Mouse (Mus musculus) embryonic fibroblast, embryonic 13.5 days (primary cell): ENCODE measurements around the gene Stxbp6. TPM values are rescaled to one million over a fixed set of nuclear protein-coding genes. Genes with fewer than 3 reads are reported as not detected.

Experiments used
- H3K27ac ChIP-seq: 2 replicates; pipeline ENCODE4 v1.5.1; 2012; ENCODE audit warnings: low read length, control low read depth, inconsistent platforms; ENCODE audit not compliant: insufficient read depth
- H3K4me1 ChIP-seq: 2 replicates; pipeline ENCODE4 v1.6.1; 2011; ENCODE audit warnings: low read length; ENCODE audit not compliant: control insufficient read depth, insufficient read depth
- H3K4me3 ChIP-seq: 2 replicates; pipeline ENCODE4 v1.5.1; 2011; ENCODE audit warnings: mild to moderate bottlenecking, control low read depth, low read length; ENCODE audit not compliant: insufficient read depth
- CTCF ChIP-seq: IDR thresholded peaks from 2 replicates; pipeline ENCODE4 v1.5.1; 2011; ENCODE audit warnings: mild to moderate bottlenecking, control low read depth, low read length, moderate library complexity, borderline replicate concordance; ENCODE audit not compliant: insufficient read depth
- POLR2A ChIP-seq: IDR thresholded peaks from 2 replicates; pipeline ENCODE4 v1.6.1; 2011; ENCODE audit warnings: low read depth, mild to moderate bottlenecking, control low read depth, low read length, moderate library complexity
- polyA plus RNA-seq: library from polyadenylated mRNA; stranded (reverse); fragments of >200 nt; gene quantifications from 2 replicates; pipeline ENCODE4 v1.2.4, GENCODE M21; 2011; ENCODE audit warnings: low read depth; ENCODE audit not compliant: missing spikeins, insufficient read length

The Stxbp6 gene
- polyA plus RNA-seq, 1 experiment = 5.8 TPM

DNA sequence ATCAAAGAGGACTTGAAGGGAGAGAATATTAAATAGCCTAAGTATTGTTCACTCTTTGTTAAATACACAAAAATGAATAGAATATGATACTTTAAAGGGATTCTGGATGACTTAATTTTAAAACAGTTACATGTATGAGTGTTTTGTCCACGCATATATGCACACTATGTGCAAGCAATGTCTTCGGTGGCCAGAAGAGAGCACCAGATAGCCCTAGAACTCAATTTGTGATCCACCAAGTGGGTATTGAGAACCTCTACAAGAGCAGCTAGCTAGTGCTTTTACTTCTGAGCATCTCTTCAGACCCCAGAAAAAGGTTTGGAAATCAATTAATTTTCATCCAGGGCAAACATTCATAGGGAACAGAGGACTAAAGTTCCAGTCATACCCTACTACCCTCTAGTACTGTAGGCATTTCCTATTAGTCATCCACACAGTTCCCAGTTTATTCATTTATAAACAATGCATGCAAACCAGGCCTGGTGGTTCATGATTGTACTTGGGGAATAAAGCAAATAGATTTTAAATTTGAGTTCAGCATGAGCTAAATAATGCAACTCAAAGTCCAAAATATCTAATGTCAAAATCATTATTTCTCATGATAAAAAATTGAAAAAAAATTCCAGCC, 64.4 kb downstream of the Stxbp6 start:
- Histone ChIP-seq H3K4me3 (no peak overlapping the region), H3K4me1 (peaks cover 6% of the 10 kb centered on the region), H3K27ac (peak overlapping the region; percentile 44; the same call in 1 of the 2 replicates)
- TF ChIP-seq CTCF = no peak
- TF ChIP-seq POLR2A = no peak

GRCm38 (mm10) chr12:45006569-45006968, 67.9 kb downstream of the Stxbp6 start:
- Histone ChIP-seq H3K27ac (no peak overlapping the region), H3K4me1 (no peaks in the 10 kb centered on the region; the same call in 1 of the 2 replicates), H3K4me3 (no peak overlapping the region)
- TF ChIP-seq CTCF = no peak
- TF ChIP-seq POLR2A = no peak

DNA sequence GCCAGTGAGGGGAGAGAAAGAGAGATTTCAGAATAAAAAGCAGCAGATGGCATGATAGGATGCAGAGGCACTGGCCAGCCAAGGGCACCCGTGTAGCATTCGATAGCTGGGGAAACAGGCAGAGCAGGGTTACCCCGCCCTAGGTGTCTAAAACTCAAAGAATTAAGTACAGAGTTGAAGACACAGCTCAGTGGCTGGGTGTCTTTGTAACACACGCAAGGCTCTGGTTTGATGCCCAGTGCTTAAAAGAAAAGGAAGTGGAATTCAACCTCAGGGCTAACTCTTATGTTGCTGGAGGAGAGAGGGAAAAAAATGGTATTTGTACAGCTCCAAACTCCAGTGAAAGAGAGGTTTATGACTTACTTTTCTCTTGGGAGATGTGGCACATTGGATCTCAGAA, 68.5 kb downstream of the Stxbp6 start:
- Histone ChIP-seq H3K4me1 (no peaks in the 10 kb centered on the region; the same call in 1 of the 2 replicates), H3K4me3 (no peak overlapping the region), H3K27ac (no peak overlapping the region)
- no peak for TF ChIP-seq POLR2A
- TF ChIP-seq CTCF = no peak

- H3K4me1 ChIP-seq = no peaks in the 10 kb centered on the region
- no peak overlapping the region for H3K27ac ChIP-seq
- no peak overlapping the region for H3K4me3 ChIP-seq
- no peak for TF ChIP-seq CTCF
- TF ChIP-seq POLR2A = no peak
Observed at GRCm38 (mm10) chr12:45001996-45002395, 72.5 kb downstream of the Stxbp6 start.

DNA sequence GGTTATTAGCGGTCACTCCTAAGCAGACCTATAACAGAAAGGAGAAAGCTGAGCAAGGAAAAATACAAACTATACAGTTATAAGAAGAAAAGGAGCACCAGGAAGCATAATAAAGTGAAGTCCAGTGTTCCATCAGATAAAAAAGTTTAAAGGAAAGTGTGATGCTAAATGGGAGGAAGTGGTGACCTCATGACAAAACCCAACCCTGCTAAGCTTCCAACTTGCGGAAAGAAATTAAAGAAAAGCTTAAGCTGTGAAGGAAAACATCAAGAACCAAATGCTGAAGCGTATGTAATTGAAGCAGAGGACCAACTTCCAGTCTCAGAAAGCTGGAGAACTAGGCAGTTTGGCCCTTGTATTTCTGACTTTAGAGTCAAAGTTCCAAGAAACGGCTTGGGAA, 77.1 kb downstream of the Stxbp6 start:
- H3K4me1 ChIP-seq = no peaks in the 10 kb centered on the region
- no peak overlapping the region for H3K27ac ChIP-seq
- no peak overlapping the region for H3K4me3 ChIP-seq
- TF ChIP-seq POLR2A (no peak), CTCF (no peak)

DNA sequence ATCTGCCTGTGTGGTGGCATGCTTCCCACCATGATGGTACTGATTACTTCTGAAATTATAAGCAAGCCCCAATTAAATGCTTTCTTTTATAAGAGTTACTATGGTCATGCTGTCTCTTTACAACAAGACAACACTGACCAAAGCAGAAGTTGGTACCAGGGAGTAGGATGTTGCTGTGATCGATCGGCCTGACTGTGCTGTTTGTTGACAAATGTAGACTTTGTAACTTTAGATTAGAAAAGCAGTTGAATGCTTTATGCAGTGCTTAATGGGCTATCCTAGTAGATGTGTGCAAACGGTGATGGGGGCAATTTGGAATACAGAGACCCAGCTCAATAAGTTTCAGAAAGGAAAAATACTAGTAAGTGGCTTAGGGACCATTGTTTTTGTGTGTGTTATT, 77.6 kb downstream of the Stxbp6 start:
- Histone ChIP-seq H3K4me3 (no peak overlapping the region), H3K27ac (no peak overlapping the region), H3K4me1 (no peaks in the 10 kb centered on the region)
- TF ChIP-seq POLR2A (no peak), CTCF (no peak)

DNA sequence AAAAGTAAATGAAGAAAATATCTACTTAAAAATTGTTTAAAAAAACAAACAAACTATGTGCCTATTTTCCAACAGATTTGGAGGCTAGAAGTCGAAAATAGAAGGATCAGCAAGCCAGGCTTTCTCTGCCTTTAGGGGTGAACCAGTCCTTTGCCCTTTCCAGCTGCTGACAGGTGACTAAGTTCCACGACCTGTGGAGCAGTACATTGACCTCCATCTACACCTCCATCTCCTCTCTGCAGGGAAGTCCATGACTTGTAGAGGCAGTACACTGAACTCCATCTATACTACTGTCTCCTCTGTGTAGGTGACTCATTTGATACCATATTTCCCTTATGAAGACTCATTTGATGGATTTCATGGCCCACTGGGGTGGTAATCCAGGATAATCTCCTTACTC, 78.2 kb downstream of the Stxbp6 start:
- no peaks in the 10 kb centered on the region for H3K4me1 ChIP-seq
- TF ChIP-seq POLR2A (no peak), CTCF (no peak)
- no peak overlapping the region for H3K27ac ChIP-seq
- H3K4me3 ChIP-seq = no peak overlapping the region

DNA sequence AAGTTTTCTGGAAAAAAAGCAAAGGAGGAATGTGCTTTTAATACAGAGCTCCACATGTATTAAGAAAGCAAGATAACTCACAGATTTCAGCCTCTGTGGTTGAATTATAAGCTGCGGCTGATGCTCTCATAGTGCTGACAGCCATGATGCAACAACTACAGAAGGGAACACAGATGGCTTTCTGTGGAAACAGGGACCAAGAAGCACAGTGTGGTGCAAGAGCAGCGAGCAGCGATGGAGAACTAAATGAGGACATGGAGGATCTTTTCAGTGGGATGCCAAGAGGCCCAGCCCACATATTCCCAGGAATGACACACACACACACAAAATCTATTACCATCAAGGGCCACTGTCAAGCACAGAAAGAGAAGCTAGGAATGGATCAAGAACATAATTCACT, 81.1 kb downstream of the Stxbp6 start:
- H3K4me3 ChIP-seq = no peak overlapping the region
- H3K27ac ChIP-seq = no peak overlapping the region
- TF ChIP-seq CTCF (no peak), POLR2A (no peak)
- no peaks in the 10 kb centered on the region for H3K4me1 ChIP-seq

- Histone ChIP-seq H3K4me1 (peaks cover 3% of the 10 kb centered on the region; the same call in 1 of the 2 replicates), H3K4me3 (no peak overlapping the region), H3K27ac (no peak overlapping the region)
- TF ChIP-seq CTCF = no peak
Observed at GRCm38 (mm10) chr12:44992847-44993246, 81.7 kb downstream of the Stxbp6 start.

GRCm38 (mm10) chr12:44990379-44990778, 84.1 kb downstream of the Stxbp6 start:
- TF ChIP-seq CTCF (no peak), POLR2A (no peak)
- H3K27ac ChIP-seq = no peak overlapping the region
- H3K4me1 ChIP-seq = peaks cover 3% of the 10 kb centered on the region; the same call in 1 of the 2 replicates
- no peak overlapping the region for H3K4me3 ChIP-seq
